Mouse (Mus musculus) cerebellum, adult 11 months (tissue): ENCODE data around the gene Hal.
"Not testable (repeated sequence)": the region's sequence is repeated elsewhere in the genome, so short reads cannot be mapped to it uniquely, and the experiment has no call there.

Experiments used
- DNase-seq: peaks from one replicate; pipeline ENCODE4 v3.0.0; 2022

Gene Hal

DNA sequence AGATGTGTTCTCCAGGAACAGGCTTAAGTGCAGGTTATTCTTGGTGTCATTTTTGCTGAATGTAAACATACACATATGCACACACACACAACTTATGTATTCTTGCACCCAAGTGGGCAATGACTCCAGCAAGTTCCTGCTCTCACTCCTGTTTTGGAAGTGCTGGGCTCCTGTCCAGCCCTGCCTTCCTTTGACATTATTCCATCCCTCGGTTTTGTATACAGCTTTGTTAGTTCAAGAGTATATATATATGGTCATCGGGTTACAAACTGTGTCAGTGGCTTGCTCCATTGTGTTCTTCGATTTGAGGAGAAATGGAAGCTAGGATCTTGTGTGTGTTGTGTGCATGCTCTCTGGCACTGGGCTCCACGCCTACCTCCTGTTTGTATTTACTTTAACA is 29.6 kb downstream of the Hal start:
- DNase-seq, result no peak

DNA sequence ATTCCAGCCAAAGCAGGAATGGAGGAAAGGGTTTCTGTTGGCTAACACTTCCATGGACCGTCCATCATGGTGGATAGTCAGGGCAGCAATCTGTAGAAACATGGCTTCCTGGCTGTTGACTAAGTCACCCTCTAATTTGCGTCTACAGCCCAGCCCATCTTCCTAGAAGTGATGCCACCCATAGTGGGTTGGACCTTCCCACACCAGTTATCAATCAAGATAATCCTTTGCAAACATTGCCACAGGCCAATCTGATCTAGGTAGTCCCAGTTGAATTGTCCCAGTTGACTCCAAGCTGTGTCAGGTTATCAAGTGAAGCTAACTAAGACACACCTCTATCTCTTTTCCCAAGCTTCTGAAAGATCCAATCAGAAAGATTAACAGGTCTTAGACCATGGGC is 30.1 kb downstream of the Hal start:
- no peak for DNase-seq

DNA sequence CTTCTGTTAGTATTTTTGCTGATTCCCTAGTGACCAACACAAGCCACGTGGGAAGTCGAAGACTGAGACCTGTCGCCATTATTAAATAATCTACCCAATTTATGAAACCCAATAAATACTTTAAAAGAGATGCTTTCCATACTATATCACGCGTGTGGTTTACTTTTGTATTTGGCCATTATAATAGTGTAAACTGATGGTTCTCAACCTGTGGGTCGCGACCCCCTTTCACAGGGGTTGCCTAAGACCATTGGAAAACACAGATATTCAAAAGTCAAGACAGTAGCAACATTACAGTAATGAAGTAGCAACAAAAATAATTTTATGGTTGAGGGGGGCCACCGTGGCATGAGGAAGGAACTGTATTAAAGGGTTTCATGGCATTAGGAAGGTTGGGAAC is 30.6 kb downstream of the Hal start:
- no peak for DNase-seq

DNA sequence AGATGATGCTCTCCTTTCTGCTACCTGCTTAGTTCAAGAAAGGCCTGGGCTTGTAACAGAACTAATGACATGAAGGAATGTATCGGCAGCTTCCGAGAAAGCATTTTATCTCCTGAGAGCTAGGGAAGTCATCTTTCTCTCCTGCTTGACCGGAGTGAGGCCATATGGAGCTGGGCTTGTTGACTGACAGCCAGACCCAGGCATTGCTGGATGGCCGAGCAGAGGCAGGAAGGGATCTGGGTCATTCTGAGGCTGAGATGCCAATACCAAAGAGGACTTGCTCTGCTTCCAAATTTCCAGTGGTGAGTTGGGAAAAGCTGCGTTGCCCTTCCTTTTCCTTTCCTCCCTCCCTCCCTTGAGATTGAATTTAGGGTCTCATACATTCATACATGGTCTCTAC is 31.2 kb downstream of the Hal start:
- DNase-seq, result peak; percentile 53

DNA sequence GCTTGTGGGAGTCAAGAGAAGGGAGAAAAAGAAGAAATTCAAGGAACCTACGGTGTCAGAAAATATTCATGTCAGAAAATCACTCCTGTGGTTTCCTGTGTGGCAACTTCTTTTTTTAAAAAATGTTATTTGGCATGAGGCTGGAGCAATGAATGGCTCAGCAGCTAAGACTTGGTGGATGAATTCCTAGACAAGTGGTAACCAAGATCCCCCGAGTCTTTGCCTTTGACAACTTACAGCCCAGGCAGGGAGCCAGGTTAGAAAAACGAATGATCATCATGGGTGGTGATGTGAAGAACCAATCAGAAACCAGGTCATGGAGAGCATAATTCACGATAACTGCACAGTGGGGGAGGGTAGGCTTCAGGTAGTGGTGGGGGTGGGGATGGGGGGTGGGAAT is 32.4 kb downstream of the Hal start:
- no peak for DNase-seq

DNA sequence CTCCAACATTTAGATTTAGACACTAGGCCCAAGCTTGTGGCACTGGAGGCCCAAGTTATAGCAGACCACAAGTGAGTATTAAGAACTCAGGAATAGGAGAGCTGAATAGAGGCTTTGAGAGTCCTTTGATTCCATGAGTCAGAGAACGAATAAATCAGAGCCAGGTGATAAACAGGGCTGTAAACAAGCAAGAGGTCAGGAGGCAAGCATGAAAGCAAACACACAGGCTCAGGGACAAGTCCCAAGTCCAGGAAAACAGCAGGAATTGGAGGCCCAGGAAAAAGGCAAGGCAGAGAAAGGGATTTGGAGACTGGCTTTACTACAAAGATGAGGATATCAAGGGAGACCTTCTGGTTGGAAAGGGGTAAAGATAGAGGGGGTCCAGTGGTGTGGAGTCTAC is 36.8 kb downstream of the Hal start:
- DNase-seq, result no peak

DNA sequence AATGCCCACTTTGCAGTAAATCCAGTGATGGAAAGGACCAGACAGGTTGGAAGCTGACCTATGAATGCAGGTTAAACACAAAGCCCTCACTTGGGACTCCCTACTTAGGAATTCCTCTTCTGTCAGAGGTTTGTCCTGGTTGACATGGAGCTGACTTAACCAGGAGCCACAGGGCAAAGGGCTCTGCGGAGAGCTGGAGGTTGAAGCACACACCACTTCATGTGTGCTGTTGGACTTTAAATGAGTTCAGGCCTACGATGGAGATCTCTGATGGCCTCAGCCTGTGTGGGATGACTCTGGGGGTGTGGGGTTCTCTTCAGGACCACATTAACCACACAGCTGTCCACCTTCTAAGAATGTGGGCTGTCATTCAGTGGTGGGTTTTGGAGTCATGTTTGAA is 49.7 kb downstream of the Hal start:
- DNase-seq, result no peak

DNA sequence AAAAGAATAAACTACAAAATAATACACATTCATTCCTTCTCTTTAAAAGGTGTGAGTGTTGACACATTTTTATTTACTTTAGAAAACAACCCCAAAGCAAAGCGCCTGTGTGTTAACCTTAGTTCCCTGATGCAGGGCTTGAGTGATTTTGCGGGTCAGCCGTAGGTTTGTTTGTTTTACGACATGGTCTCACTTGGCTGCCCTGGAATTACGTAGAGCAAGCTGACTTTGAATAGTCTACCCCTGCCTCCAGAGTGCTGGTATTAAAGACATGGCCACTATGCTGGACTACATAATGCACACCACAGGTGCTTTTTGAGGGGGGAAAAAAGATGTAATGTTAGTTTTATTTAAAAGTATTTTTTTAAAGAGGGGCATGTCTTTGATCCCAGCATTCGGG is 50.2 kb downstream of the Hal start:
- no peak for DNase-seq

DNA sequence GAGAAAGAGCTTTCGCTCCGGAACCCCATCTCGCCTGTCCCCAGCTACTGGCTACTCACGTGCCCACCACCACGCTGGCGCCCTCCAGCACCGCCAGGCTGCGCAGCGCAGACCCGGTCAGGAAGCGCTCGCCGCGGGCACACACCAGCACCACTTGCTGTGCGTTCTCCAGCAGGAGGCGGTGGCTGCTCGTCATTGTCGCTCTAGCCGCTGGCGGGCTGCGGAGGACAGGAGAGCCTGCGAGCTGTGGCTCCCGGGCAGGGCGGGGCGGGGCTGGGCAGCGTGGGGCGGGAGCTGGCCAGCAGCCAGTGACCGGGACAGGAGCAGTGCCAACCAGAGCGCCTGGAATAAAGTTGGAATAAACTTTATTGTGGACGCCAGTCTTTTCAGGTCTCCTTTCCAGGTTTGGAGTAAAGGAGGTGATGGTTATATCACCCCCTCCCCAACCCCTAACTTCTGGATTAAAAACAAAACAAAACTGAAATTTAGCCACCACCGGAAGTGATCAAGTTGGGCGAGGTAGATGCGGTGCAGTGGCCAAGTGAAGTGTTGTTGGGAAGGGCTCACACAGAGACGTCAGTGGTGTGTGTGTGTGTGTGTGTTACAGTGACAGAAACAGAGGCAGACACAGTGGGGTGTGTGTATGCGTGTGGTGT is 51.3 kb downstream of the Hal start, which contains the start of gene Amdhd1:
Amdhd1 (minus strand) TSS at position 259 of the 656 bp plus-strand sequence.
- peak; percentile 33 for DNase-seq

DNA sequence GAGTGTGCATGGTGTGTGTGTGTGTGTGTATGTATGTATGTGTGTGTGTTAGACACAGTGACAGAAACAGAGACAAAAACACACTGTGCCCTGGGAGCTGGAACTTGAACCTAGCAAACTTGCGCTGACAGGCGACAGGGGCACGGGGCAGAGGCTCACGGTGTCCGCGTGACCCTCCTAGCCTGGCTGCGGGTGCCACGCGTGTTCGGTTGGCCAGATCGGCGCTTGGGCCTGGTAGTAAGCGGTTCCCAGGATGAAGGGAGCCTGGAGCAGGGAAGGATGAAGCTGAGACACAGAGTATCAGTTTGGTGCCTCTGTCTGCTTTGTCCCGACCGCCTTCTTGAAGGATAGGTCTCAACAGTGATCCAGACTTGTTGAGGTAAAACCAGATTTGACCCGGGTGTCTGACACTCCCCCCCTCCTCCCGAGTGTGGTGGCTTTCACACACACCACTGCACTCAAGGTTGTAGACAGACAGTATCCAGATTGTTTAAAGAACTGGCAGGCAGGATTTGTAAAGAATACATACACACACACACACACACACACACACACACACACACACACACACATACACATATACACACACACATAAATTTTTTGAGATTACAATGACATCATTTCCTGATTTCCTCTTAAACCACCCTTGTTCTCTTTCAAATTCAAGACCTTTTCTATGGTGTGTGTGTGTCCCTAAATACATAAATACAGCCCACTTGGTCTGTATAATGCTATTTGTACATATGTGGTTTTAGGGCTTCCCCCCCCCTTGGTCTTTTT is 52.1 kb downstream of the Hal start, which contains the start of gene Ccdc38:
Ccdc38 (plus strand) TSS at position 202 of the 780 bp plus-strand sequence.
- DNase-seq, result no peak

DNA sequence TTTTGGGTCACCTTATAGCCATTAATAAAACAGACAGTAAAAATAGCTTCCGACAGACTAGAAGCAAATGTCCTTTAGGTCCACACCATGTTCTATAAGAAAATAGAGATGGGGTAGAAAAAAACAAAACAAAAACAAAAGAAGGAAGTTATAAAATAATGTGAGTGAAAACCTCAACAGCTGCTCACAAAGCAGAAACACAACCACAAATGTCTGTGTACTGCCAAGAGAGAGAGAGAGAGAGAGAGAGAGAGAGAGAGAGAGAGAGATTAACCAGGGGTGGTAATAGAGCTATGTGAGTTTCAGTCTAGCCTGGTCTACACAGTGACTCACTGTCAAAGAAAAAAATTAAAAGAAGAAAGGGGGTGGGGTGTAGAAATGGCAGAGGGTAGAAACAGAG is 53.0 kb downstream of the Hal start:
- DNase-seq, result no peak

DNA sequence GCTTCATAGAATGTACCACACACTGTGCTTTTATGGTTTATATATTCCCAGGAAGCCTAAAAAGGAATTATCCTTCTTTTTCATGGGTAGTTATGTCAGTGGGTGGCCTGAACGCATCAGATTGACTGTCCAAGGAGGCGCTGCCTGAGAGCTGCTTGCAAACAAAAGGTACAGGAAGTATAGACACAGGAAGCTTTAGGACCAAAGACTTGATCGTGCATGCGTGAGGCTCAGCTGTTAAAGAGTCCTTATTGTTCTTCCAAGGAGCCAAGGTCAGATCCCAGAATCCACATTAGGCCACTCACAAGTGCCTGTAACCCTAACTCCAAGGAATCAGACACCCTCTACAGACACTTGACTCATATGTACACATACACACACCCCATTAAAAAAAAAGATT is 53.8 kb downstream of the Hal start:
- no peak for DNase-seq

DNA sequence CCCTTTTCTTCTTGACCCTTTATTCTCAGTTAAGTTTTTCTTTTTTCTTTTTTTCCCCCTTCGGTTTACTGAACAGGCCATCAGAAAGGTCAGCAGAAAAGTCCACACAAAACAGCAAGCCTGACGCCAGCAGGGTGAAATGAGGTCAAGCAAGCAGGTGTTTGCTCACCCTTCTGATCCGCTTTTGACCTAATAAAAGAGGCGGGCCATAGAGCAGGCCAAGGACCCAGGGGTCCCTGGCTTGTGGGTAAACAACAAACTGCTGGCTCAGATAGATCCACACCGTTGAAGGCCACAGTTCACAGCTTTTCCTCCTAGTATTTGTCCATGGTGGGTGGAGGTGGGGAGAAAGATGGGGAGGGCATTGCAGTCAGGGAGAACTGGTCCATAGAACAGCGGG is 54.6 kb downstream of the Hal start:
- no peak for DNase-seq

DNA sequence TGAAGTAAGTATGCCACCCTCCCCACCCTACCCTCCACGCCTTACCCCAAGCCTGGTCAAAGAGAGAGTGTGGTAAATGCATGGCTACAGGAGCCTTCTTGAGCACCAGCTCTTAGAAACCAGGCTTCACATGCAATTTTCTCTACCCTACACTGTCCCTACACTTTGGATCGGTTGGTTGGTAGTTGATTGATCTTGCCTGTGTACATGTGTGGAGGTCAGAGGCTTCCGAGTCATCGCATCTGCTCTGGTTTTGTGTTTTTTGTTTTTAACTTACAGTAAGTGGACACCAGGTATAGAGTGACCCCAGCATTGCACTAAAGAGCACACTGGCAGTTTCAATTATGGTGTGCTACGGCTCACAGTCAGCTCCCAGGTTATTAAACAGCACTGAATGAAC is 55.6 kb downstream of the Hal start:
- DNase-seq, result no peak

DNA sequence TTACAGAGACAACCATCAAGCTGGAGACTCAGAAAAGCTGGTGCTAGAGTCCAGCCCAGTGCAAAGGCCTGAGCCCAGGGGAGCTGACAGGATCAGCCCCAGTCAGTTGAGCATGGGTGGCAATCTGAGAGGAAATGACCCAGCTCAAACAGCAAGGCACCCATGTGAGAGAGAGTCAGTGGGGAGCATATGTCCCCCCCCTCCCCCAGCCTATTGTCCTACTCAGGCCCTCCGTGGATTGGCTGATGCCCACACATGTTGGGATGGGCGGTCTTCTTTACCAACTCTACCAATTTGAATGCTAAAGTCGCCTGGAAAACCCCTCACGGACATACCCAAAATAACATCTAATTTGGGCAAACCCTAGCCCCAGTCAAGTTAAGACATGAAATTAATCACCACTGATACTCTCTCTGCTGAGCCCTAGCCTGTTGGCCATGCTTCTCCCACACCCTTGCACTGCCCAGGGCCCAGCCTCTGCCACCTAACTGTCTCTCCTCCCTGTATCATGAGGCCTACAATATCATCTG is 59.2 kb downstream of the Hal start:
- no peak for DNase-seq

DNA sequence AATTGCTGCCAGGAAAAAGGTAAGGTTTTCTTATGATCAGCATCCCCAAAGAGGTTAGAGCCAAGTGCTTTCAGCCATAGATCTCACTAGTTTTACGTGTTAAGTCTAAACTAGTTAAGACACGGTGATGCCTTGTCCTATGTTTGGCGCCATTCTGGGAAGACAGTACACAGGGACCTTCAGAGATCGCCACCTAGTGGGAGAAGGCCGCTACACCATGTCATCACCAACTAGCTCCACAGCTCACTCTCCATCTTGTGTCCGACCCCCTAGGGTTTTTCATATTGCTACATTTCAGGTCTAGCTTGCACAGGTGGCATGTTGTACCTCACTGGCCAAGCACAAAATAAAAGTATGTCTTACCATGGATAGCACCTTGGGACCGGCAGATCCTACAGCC is 60.4 kb downstream of the Hal start:
- DNase-seq, result peak; percentile 68

DNA sequence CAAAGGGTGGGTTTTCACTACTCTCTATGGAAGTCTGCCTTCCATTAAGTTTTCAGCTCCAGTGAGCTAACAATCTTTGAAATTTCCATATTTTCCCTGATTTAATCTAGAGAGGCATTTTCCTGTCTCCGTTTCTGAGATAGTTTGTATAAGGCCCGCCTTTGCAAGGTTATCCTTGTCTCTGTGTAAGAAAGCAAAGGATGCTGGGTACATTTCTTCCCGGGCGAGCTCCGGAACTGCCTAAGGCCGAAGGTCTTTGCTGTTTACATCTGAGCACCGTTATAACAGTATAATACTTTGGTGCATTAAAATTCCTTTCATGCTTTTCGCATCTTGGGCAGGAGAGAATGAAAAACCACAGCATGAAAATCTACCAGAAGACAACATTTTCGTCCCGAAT is 61.3 kb downstream of the Hal start:
- DNase-seq, result no peak

DNA sequence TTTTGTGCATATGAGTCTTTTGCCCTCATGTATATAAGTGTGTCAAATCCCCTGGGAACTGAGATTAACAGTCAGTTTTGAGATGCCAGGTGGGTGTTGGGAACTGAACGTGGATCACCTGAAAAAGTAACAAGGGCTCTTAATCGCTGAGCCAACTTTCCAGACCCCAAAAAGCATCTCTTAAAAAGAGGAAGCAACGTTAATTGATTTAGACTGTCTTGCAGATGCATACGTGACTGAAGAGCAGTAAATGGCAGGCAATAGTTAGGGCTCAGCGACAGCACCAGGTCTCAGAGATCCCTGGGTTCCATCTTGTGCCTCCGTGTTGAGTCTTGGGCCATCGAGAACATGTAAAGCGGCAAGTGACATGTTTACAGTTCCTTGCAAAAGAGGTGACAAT is 64.0 kb downstream of the Hal start:
- DNase-seq, result no peak

DNA sequence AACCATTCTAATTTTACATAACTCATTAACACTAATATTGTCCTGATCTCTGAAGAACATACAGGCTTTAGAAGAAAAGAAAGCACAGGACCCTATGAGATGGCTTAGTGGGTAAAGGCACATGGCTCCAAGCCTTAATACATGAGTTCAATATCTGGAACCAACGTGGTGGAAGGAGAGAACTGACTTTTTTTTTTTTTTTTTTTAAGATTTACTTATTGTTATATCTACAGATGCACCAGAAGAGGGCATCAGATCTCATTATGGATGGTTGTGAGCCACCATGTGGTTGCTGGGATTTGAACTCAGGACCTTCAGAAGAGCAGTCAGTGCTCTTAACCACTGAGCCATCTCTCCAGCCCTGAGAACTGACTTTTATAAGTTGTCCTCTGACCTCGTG is 69.4 kb downstream of the Hal start:
- DNase-seq, result not testable (repeated sequence)

DNA sequence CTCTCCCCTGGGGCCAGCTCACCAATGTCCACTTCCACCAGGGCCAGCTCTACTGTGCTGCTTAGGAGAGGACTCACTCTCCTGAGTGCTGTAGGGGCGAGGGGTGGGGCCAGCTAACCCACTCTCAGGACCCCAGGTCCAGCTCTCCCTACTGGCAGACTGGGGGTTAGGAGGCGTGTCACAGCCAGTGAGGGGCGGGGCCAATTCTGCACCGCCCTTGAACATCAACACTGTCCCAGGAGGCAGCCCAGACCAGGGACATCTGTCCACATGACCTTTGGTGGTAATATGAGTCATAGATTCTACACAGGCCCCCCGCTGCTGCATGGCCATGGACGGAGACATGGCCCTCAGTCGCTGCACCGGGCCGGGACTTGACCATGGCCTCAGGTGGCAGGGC is 71.2 kb downstream of the Hal start:
- DNase-seq, result no peak

DNA sequence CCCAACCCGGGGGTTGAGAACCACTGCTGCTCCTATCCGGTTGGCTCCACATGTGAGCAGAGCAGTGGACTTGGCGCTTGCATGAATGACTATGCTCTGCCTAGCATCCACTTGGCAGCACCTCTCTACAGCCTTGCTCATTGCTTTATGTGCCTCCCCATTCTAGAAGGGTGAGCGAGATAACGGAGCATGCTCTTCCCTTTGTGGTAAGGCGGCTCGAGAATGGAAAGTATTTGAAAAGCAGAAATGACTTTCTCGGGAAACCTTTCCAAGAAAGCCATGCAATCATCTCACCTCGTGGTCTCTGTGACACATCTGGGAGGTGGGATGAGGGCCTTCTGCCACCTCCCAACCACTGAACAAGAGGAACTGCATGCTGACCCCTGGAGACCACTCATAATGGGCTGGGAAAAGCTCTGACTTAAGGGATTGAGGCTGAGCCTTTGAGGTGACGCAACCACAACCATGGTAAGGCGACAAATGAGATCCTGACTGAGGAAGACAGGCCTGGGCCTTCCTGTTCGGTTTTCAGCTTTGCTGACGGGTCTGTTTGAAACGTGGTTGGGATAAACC is 76.0 kb downstream of the Hal start:
- no peak for DNase-seq

DNA sequence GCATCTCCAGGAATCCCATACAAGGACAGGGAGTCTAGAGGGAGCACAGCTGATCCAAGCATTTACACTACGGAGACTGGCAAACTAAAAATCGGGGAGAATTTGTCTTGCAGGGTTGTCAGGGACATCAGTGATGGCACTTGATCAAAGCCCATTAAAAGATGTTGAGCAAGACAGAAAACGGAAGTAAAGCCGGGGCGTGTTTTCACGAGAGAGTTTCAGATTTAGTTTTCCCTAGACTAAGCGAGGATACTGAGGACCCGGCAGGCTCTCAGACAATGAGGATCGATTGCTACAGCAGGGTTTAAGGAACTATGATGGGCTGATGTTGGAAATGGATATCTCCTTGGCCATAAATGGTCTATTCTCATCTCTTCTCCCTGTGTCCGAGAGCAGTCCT is 78.5 kb downstream of the Hal start:
- no peak for DNase-seq

DNA sequence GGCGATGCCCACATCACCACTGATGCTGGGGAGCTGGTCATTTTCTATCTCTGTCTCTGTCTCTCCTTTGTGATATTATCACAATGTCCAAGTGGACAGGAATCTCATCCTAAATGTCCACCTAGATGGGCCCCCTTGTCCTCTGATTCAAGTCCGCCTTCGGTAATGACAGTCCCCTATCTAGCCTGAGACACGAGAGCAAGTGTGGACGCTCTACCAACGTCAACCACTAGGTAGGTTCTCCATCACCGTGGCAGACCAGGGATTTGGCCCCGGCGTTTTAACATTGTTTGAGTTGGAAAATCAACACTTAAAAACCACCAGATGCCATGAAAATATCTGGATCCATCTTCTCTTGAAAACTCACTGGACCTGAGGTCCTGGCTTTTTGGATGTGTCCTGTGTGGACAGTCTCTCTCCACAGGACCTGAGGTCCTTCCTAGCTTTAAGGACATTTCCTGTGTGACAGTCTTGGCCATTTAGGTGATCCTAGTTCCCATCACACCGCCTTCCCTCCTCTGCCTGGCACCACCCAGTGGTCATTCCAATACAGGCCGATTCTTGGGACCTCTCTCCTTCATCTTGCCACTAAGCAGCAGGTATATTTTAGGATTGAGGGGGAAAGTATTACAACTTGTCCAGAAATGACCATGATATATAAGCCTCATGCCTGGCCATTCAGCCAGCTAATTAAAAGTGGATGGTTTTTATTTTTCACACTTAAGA is 79.4 kb downstream of the Hal start:
- DNase-seq, result no peak
